Mouse (Mus musculus) yolk sac, embryonic 10.5 days (tissue): ENCODE results near the gene Adgrl3.

Experiments used
- DNase-seq: peaks from one replicate; pipeline ENCODE4 v3.0.0-alpha.2; 2017; ENCODE audit warnings: low spot score

Adgrl3 gene

DNA sequence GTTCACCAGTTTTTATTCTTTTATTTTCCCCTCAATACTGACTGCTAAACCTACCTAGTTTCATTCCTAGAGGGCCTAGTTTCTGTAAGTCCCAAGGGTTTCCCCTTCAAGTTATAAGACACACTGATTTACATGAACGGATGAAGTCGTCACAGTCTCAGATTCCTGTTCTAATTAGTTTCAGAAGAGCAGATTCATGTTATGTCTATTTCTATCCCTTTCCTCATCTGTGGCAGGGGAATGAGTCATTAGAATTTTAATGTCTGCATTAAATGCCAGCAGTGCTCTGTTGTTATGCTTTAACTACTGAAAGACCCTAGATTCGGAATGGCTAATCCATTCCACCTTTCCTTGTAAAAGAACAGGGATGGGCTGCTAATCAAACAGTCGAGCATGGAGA is 823.9 kb downstream of the Adgrl3 start:
- no peak for DNase-seq

DNA sequence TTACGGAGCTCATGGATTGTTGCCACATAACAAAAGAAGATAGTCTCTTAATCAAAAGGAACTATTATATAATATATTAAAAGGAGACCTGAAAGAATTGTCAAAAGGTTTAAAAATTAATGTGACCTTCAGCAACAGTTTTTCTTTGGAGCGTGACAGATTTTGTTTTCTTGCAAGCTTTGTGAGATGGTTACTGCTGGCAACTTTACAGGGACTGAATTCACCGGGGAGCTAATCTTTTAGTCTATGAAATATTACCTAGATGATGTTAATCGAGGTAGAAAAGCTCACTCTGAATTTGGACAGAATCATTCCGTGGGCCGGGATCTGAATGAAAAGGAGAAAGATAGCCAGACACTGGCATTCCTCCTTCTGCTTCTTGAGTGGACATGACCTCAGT is 850.4 kb downstream of the Adgrl3 start:
- DNase-seq: no peak
